Comparison of ENCODE assay signal across 15 mouse cellular contexts in genomic region chr14:57934666-57935065, GRCm38 (mm10).
"Had no signal": no experiment of that assay in that cellular context is flagged by ENCODE, and none has a peak within 500 bp of the region (broad histone marks: within the 10 kb centered on the region; RNA-seq: fewer than 3 reads in every experiment).

No protein-coding gene starts in this region.

- H3K9me3 ChIP-seq: neural tube, embryonic 15.5 days; stomach, embryonic 15.5 days had no signal

- H3K27me3 ChIP-seq: neural tube, embryonic 15.5 days; stomach, embryonic 15.5 days had no signal

- DNase-seq: retina, postnatal 1 day; right cerebral cortex, adult 18-20 months; right cerebral cortex, postnatal 14 days; right cerebral cortex, postnatal 25 days; right cerebral cortex, postnatal 4 days; spleen, adult 18-20 months; thymus, adult 18-20 months; thymus, adult 2 months; thymus, postnatal 14 days; thymus, postnatal 25 days; thymus, postnatal 36 days; thymus, postnatal 4 days had no signal

- H3K4me1 ChIP-seq: neural tube, embryonic 15.5 days had no signal

- H3K27ac ChIP-seq: neural tube, embryonic 15.5 days; stomach, embryonic 15.5 days; stomach, postnatal 0 days had no signal

- H3K4me3 ChIP-seq: neural tube, embryonic 15.5 days; stomach, embryonic 15.5 days had no signal
